Comparison of ENCODE assay signal across 8 mouse cellular contexts in the genomic region with DNA sequence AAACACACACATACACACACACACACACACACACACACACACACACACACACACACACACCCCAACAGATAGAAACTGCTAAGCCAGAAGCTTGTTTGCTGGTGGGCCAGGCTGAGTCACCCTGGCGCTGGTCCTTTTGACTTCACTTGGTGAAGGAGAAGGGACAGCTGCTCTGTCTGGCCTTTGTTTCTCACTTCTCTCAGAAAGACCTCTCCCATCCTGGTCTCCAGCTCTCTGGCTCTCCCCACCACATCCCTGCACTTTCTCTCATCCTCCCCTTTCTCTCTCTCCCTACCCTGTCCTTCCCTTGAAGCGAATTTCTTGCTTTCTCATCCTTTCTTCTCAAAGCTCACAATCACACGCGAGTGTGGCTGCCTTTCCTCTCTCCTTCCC.
A peak's percentile ranks its signal among the peaks of the same experiment; 100 is the strongest.
DNase-seq lines count a peak whose midpoint lies in the region; ATAC-seq and TF ChIP-seq lines count a peak whose summit lies in the region.

No protein-coding gene starts in this region.

- no peak overlapping the region for H3K9ac ChIP-seq in heart, embryonic 14.5 days (ENCODE audit: low read length)
- H3K9ac ChIP-seq in liver, postnatal 0 days (replicated peaks), result no peak overlapping the region

- peaks cover 56 to 80% of the 10 kb centered on the region in 2 experiments for H3K4me1 ChIP-seq in heart, embryonic 14.5 days (ENCODE audit: control insufficient read depth in 2 of 2, insufficient read depth in 2 of 2, low read length in 2 of 2)
- H3K4me1 ChIP-seq in midbrain, embryonic 10.5 days, result peaks cover 98% of the 10 kb centered on the region
- H3K4me1 ChIP-seq in liver, postnatal 0 days (ENCODE audit: insufficient read depth), result peaks cover 48% of the 10 kb centered on the region

- 29% methylated on average over 3 of the region's 4 CpGs for WGBS in heart, embryonic 14.5 days
- WGBS in midbrain, embryonic 10.5 days, result 19% methylated on average over 4 of the region's 4 CpGs
- 26% methylated on average over 3 of the region's 4 CpGs for WGBS in liver, postnatal 0 days (ENCODE audit: insufficient replicate concordance)

- H3K27ac ChIP-seq in heart, embryonic 14.5 days (replicated peaks in 1 of 2; ENCODE audit: control insufficient read depth in 1 of 2, insufficient read depth in 1 of 2, low read depth in 2 of 2, low read length in 2 of 2), result peak overlapping the region; percentile 45 to 71
- H3K27ac ChIP-seq in midbrain, embryonic 10.5 days (replicated peaks), result peak overlapping the region; percentile 88
- H3K27ac ChIP-seq in liver, postnatal 0 days (ENCODE audit: low read depth), result no peak overlapping the region

- intact Hi-C loops in gastrocnemius, postnatal 14 days (cut with DNase I; ENCODE audit: low total_unique reads), result no loop called here

- no peak for TF ChIP-seq EP300 in liver, postnatal 0 days (IDR thresholded peaks at IDR 0.05; ENCODE audit: low read depth)

- no peak for ATAC-seq in heart, embryonic 14.5 days (ENCODE audit: insufficient number of reproducible peaks, insufficient read depth, low FRiP score, low read depth)
- no peak for ATAC-seq in liver, postnatal 0 days

- H3K4me3 ChIP-seq in heart, embryonic 14.5 days (ENCODE audit: control insufficient read depth in 1 of 2, insufficient read depth in 1 of 2, low read depth in 1 of 2, low read length in 2 of 2), result no peak overlapping the region
- no peak overlapping the region for H3K4me3 ChIP-seq in midbrain, embryonic 10.5 days
- no peak overlapping the region for H3K4me3 ChIP-seq in liver, postnatal 0 days (ENCODE audit: low read depth, low read length)

- no peak overlapping the region for H3K4me2 ChIP-seq in heart, embryonic 14.5 days (ENCODE audit: low read length)
- no peak overlapping the region for H3K4me2 ChIP-seq in liver, postnatal 0 days (ENCODE audit: low read depth, low read length)

- no peaks in the 10 kb centered on the region for H3K36me3 ChIP-seq in heart, embryonic 14.5 days (ENCODE audit: control insufficient read depth, insufficient read depth, low read length)
- no peaks in the 10 kb centered on the region for H3K36me3 ChIP-seq in midbrain, embryonic 10.5 days
- no peaks in the 10 kb centered on the region for H3K36me3 ChIP-seq in liver, postnatal 0 days (replicated peaks; ENCODE audit: insufficient read depth, low read length)

- no peak for TF ChIP-seq CTCF in liver, postnatal 0 days (IDR thresholded peaks at IDR 0.05; ENCODE audit: low read depth)

- no peaks in the 10 kb centered on the region for H3K9me3 ChIP-seq in heart, embryonic 14.5 days (ENCODE audit: control insufficient read depth, low read length)
- H3K9me3 ChIP-seq in midbrain, embryonic 10.5 days (replicated peaks), result no peaks in the 10 kb centered on the region
- H3K9me3 ChIP-seq in liver, postnatal 0 days (ENCODE audit: low read length), result no peaks in the 10 kb centered on the region

- DNase-seq in gastrocnemius, postnatal 14 days, result peak; percentile 72
- DNase-seq in gastrocnemius, adult 18-20 months (ENCODE audit: low spot score), result no peak
- DNase-seq in brain, adult 2 months (ENCODE audit: low read depth, low spot score), result peak; percentile 71
- DNase-seq in midbrain, embryonic 10.5 days (ENCODE audit: low spot score), result no peak
- DNase-seq in thymus, postnatal 4 days, result no peak
- no peak for DNase-seq in liver, postnatal 0 days
- no peak for DNase-seq in right cerebral cortex, postnatal 14 days

- no peaks in the 10 kb centered on the region for H3K27me3 ChIP-seq in heart, embryonic 14.5 days (ENCODE audit: control insufficient read depth, insufficient read depth, low read length)
- H3K27me3 ChIP-seq in midbrain, embryonic 10.5 days (ENCODE audit: low read depth, poor library complexity, severe bottlenecking), result peaks cover 54% of the 10 kb centered on the region
- H3K27me3 ChIP-seq in liver, postnatal 0 days (ENCODE audit: insufficient read depth, low read length), result no peaks in the 10 kb centered on the region

Comparison
In these comparisons a context has a peak if more than half of its experiments do, and no peak if none do; other contexts are left out.
1. DNase-seq: peak in gastrocnemius, postnatal 14 days (single experiment) and brain, adult 2 months (single experiment); none in gastrocnemius, adult 18-20 months (single experiment), midbrain, embryonic 10.5 days (single experiment), thymus, postnatal 4 days (single experiment), liver, postnatal 0 days (single experiment) and right cerebral cortex, postnatal 14 days (single experiment).